Mouse (Mus musculus): Measurements from ENCODE around the gene Olfr1248. TPM values are rescaled to one million over a fixed set of nuclear protein-coding genes. Genes with fewer than 3 reads are reported as not detected.
"Not testable (repeated sequence)": the region's sequence is repeated elsewhere in the genome, so short reads cannot be mapped to it uniquely, and the experiment has no call there.

Olfr1248 gene
- total RNA-seq (2014; rRNA removed; ENCODE audit: low replicate concordance) (not detected in 2 replicates), polyA plus RNA-seq (2015; fragmentation: Nextera tagmentation; extraction: Ambion mirVana) (not detected in 2 replicates)

DNA sequence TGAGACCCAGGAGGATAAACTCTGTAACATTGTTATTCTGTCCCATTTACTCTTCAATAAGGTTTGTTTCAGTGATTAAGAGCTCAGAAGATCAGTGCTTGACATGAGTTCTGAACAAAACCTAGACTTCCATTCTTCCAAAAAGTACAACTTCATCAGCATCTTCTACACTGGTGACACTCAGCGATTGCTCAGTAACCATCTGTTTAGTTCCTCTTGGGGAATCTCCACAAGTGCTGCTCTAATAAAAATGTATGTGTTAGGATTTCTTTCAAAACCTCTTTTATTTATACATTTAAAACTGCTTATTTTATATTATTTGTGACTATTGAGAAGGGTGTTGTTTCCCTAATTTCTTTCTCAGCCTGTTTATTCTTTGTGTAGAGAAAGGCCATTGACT is at the start of gene Olfr1248:
Gene Olfr1248, minus strand, starts transcription at position 101 of the 400 bp plus-strand sequence.
- not testable (repeated sequence) for H3K4me2 ChIP-seq (ENCODE audit: low read depth, low read length); ATAC-seq (ENCODE audit: insufficient read depth, low read depth); H3K36me3 ChIP-seq (replicated peaks; ENCODE audit: control insufficient read depth, insufficient read depth, low read length); H3K4me1 ChIP-seq (ENCODE audit: control insufficient read depth, insufficient read depth); H3K27me3 ChIP-seq (ENCODE audit: control insufficient read depth, insufficient read depth, low read length); H3K9ac ChIP-seq (replicated peaks; ENCODE audit: low read depth, low read length); H3K4me3 ChIP-seq (ENCODE audit: low read depth, low read length); DNase-seq (ENCODE audit: low spot score); H3K9me3 ChIP-seq (replicated peaks; ENCODE audit: control insufficient read depth, low read length); H3K27ac ChIP-seq (ENCODE audit: low read depth)
- WGBS = 87% methylated on average over 1 of the region's 1 CpGs

DNA sequence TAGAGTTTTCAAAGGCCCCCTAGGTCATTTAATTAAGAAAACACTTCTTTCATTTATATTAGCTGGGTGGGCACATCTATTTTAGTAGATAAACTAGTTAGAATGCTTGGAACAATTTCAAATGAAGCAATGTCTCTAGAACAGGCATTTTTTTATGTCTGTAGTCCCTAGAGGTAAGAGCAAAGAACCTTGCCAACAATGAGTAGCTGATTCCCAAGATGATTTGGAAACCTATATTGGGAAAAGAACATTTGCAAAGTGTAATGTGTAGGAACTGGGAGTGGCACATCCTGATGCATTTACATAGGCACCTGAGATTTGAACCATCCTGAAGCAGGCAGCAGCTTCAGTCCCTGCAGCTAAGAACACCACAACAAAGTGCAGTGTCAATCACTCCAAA is 43.3 kb upstream of the Olfr1248 start, which contains the start of gene Olfr1250:
Gene Olfr1250, minus strand, starts transcription at position 101 of the 400 bp plus-strand sequence.
- Histone ChIP-seq H3K4me1 (ENCODE audit: control insufficient read depth, insufficient read depth) (no peaks in the 10 kb centered on the region), H3K4me2 (ENCODE audit: low read depth, low read length) (no peak within 1 kb of the TSS), H3K27me3 (ENCODE audit: control insufficient read depth, insufficient read depth, low read length) (no peaks in the 10 kb centered on the region), H3K36me3 (replicated peaks; ENCODE audit: control insufficient read depth, insufficient read depth, low read length) (no peaks in the 10 kb centered on the region), H3K9ac (replicated peaks; ENCODE audit: low read depth, low read length) (no peak within 1 kb of the TSS), H3K4me3 (ENCODE audit: low read depth, low read length) (no peak within 1 kb of the TSS), H3K27ac (ENCODE audit: low read depth) (no peak within 1 kb of the TSS), H3K9me3 (replicated peaks; ENCODE audit: control insufficient read depth, low read length) (no peaks in the 10 kb centered on the region)
- ATAC-seq (ENCODE audit: insufficient read depth, low read depth) (no peak), DNase-seq (ENCODE audit: low spot score) (no peak)
- no peak for TF ChIP-seq EP300 (IDR thresholded peaks at IDR 0.05; ENCODE audit: low read depth)
- no peak for TF ChIP-seq CTCF (IDR thresholded peaks at IDR 0.05; ENCODE audit: low read depth)

DNA sequence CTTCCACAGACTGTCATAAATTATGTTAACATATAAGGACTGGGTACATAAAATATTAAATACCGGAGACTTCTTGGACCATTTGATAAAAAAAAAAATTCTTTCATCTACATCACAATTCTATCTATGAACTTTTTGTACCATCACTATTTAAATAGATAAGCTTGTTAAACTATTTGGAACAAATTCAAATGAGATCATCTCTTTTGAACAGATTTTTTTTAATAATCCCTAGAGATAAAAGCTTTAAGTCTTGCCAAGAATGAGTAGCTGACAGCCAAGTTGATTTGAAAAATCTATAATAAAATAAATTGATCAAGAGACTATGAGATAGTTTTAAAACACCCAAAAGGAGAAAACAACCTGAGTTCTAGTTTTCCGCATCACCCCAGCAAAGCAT is 16.8 kb upstream of the Olfr1248 start, which contains the start of gene Olfr1249:
Gene Olfr1249, minus strand, starts transcription at position 101 of the 400 bp plus-strand sequence.
- Histone ChIP-seq H3K4me1 (ENCODE audit: control insufficient read depth, insufficient read depth) (no peaks in the 10 kb centered on the region), H3K27me3 (ENCODE audit: control insufficient read depth, insufficient read depth, low read length) (no peaks in the 10 kb centered on the region), H3K4me2 (ENCODE audit: low read depth, low read length) (no peak within 1 kb of the TSS), H3K27ac (ENCODE audit: low read depth) (no peak within 1 kb of the TSS), H3K36me3 (replicated peaks; ENCODE audit: control insufficient read depth, insufficient read depth, low read length) (no peaks in the 10 kb centered on the region), H3K4me3 (ENCODE audit: low read depth, low read length) (no peak within 1 kb of the TSS), H3K9ac (replicated peaks; ENCODE audit: low read depth, low read length) (no peak within 1 kb of the TSS), H3K9me3 (replicated peaks; ENCODE audit: control insufficient read depth, low read length) (no peaks in the 10 kb centered on the region)
- ATAC-seq (ENCODE audit: insufficient read depth, low read depth) (no peak), DNase-seq (ENCODE audit: low spot score) (no peak)
- TF ChIP-seq EP300 (IDR thresholded peaks at IDR 0.05; ENCODE audit: low read depth) (no peak), CTCF (IDR thresholded peaks at IDR 0.05; ENCODE audit: low read depth) (no peak)
- 78% methylated on average over 2 of the region's 2 CpGs for WGBS

GRCm38 (mm10) chr2:89614030-89614429 is 4.0 kb downstream of the Olfr1248 start, which contains the start of gene Olfr1247:
Gene Olfr1247, minus strand, starts transcription at chr2:89614130.
- Histone ChIP-seq H3K27me3 (ENCODE audit: control insufficient read depth, insufficient read depth, low read length) (no peaks in the 10 kb centered on the region), H3K4me2 (ENCODE audit: low read depth, low read length) (no peak within 1 kb of the TSS), H3K4me1 (ENCODE audit: control insufficient read depth, insufficient read depth) (no peaks in the 10 kb centered on the region), H3K9ac (replicated peaks; ENCODE audit: low read depth, low read length) (no peak within 1 kb of the TSS), H3K36me3 (replicated peaks; ENCODE audit: control insufficient read depth, insufficient read depth, low read length) (no peaks in the 10 kb centered on the region), H3K27ac (ENCODE audit: low read depth) (no peak within 1 kb of the TSS), H3K9me3 (replicated peaks; ENCODE audit: control insufficient read depth, low read length) (no peaks in the 10 kb centered on the region), H3K4me3 (ENCODE audit: low read depth, low read length) (no peak within 1 kb of the TSS)
- DNase-seq (ENCODE audit: low spot score) (no peak), ATAC-seq (ENCODE audit: insufficient read depth, low read depth) (no peak)
- 79% methylated on average over 2 of the region's 2 CpGs for WGBS
- TF ChIP-seq CTCF (IDR thresholded peaks at IDR 0.05; ENCODE audit: low read depth) = no peak

GRCm38 (mm10) chr2:89593057-89593456 is 25.0 kb downstream of the Olfr1248 start, which contains the start of gene Olfr1246:
Gene Olfr1246, minus strand, starts transcription at chr2:89593157.
- Histone ChIP-seq H3K4me1 (ENCODE audit: control insufficient read depth, insufficient read depth) (no peaks in the 10 kb centered on the region), H3K36me3 (replicated peaks; ENCODE audit: control insufficient read depth, insufficient read depth, low read length) (no peaks in the 10 kb centered on the region), H3K27me3 (ENCODE audit: control insufficient read depth, insufficient read depth, low read length) (no peaks in the 10 kb centered on the region), H3K4me3 (ENCODE audit: low read depth, low read length) (no peak within 1 kb of the TSS), H3K4me2 (ENCODE audit: low read depth, low read length) (no peak within 1 kb of the TSS), H3K27ac (ENCODE audit: low read depth) (no peak within 1 kb of the TSS), H3K9me3 (replicated peaks; ENCODE audit: control insufficient read depth, low read length) (no peaks in the 10 kb centered on the region), H3K9ac (replicated peaks; ENCODE audit: low read depth, low read length) (no peak within 1 kb of the TSS)
- ATAC-seq (ENCODE audit: insufficient read depth, low read depth) (no peak), DNase-seq (ENCODE audit: low spot score) (no peak)
- 62% methylated on average over 2 of the region's 2 CpGs for WGBS
- TF ChIP-seq EP300 (IDR thresholded peaks at IDR 0.05; ENCODE audit: low read depth) (no peak), CTCF (IDR thresholded peaks at IDR 0.05; ENCODE audit: low read depth) (no peak)

DNA sequence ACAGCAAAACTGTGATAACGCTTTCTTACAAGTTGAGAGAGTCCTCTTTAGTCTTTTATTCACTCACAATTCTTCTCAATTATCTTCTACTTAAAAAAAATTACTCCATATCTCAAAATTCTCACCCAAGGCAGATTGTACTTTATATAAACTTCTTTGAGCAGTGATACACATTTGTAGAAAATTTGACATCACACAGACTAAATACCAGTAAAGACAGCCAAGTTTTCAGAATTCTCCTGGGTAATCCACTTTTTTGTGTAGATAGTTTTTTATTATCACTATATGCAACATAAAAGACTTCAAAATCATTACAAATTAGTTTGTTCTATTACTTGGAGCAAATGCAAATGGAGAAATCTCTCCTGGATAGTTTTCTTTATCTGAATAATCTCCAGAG is 39.7 kb downstream of the Olfr1248 start, which contains the start of gene Olfr1245:
Gene Olfr1245, minus strand, starts transcription at position 101 of the 400 bp plus-strand sequence.
- H3K27me3 ChIP-seq (ENCODE audit: control insufficient read depth, insufficient read depth, low read length) = no peaks in the 10 kb centered on the region
- no peak for TF ChIP-seq EP300 (IDR thresholded peaks at IDR 0.05; ENCODE audit: low read depth)
- no peak for TF ChIP-seq CTCF (IDR thresholded peaks at IDR 0.05; ENCODE audit: low read depth)
- DNase-seq (ENCODE audit: low spot score) (no peak), ATAC-seq (ENCODE audit: insufficient read depth, low read depth) (no peak)
- no peak within 1 kb of the TSS for H3K9ac ChIP-seq (replicated peaks; ENCODE audit: low read depth, low read length)
- no peaks in the 10 kb centered on the region for H3K9me3 ChIP-seq (replicated peaks; ENCODE audit: control insufficient read depth, low read length)
- H3K4me3 ChIP-seq (ENCODE audit: low read depth, low read length) = no peak within 1 kb of the TSS
- WGBS = 67% methylated on average over 1 of the region's 1 CpGs
- no peaks in the 10 kb centered on the region for H3K36me3 ChIP-seq (replicated peaks; ENCODE audit: control insufficient read depth, insufficient read depth, low read length)
- no peaks in the 10 kb centered on the region for H3K4me1 ChIP-seq (ENCODE audit: control insufficient read depth, insufficient read depth)
- H3K27ac ChIP-seq (ENCODE audit: low read depth) = no peak within 1 kb of the TSS
- no peak within 1 kb of the TSS for H3K4me2 ChIP-seq (ENCODE audit: low read depth, low read length)

Other genes with a start within 250 kb of the Olfr1248 start
- gene Olfr1238, start 208.6 kb downstream of the Olfr1248 start, total RNA-seq (2014; rRNA removed; ENCODE audit: low replicate concordance) = not detected in 2 replicates
- gene Olfr1238, start 208.6 kb downstream of the Olfr1248 start, polyA plus RNA-seq (2015; fragmentation: Nextera tagmentation; extraction: Ambion mirVana) = not detected in 2 replicates
- gene Olfr1239, start 197.8 kb downstream of the Olfr1248 start, total RNA-seq (2014; rRNA removed; ENCODE audit: low replicate concordance) = not detected in 2 replicates
- not detected in 2 replicates for gene Olfr1239, start 197.8 kb downstream of the Olfr1248 start, polyA plus RNA-seq (2015; fragmentation: Nextera tagmentation; extraction: Ambion mirVana)
- not detected in 2 replicates for gene Olfr1240, start 175.2 kb downstream of the Olfr1248 start, total RNA-seq (2014; rRNA removed; ENCODE audit: low replicate concordance)
- gene Olfr1240, start 175.2 kb downstream of the Olfr1248 start, polyA plus RNA-seq (2015; fragmentation: Nextera tagmentation; extraction: Ambion mirVana) = not detected in 2 replicates
- not detected in 2 replicates for gene Olfr1241, start 131.1 kb downstream of the Olfr1248 start, total RNA-seq (2014; rRNA removed; ENCODE audit: low replicate concordance)
- not detected in 2 replicates for gene Olfr1241, start 131.1 kb downstream of the Olfr1248 start, polyA plus RNA-seq (2015; fragmentation: Nextera tagmentation; extraction: Ambion mirVana)
- not detected in 2 replicates for gene Olfr1242, start 119.9 kb downstream of the Olfr1248 start, total RNA-seq (2014; rRNA removed; ENCODE audit: low replicate concordance)
- not detected in 2 replicates for gene Olfr1242, start 119.9 kb downstream of the Olfr1248 start, polyA plus RNA-seq (2015; fragmentation: Nextera tagmentation; extraction: Ambion mirVana)
- gene Olfr1243, start 86.8 kb downstream of the Olfr1248 start, total RNA-seq (2014; rRNA removed; ENCODE audit: low replicate concordance) = not detected in 2 replicates
- gene Olfr1243, start 86.8 kb downstream of the Olfr1248 start, polyA plus RNA-seq (2015; fragmentation: Nextera tagmentation; extraction: Ambion mirVana) = not detected in 2 replicates
- gene Olfr1245, start 39.8 kb downstream of the Olfr1248 start, total RNA-seq (2014; rRNA removed; ENCODE audit: low replicate concordance) = not detected in 2 replicates
- gene Olfr1245, start 39.8 kb downstream of the Olfr1248 start, polyA plus RNA-seq (2015; fragmentation: Nextera tagmentation; extraction: Ambion mirVana) = not detected in 2 replicates
- not detected in 2 replicates for gene Olfr1246, start 25.1 kb downstream of the Olfr1248 start, total RNA-seq (2014; rRNA removed; ENCODE audit: low replicate concordance)
- gene Olfr1246, start 25.1 kb downstream of the Olfr1248 start, polyA plus RNA-seq (2015; fragmentation: Nextera tagmentation; extraction: Ambion mirVana) = not detected in 2 replicates
- not detected in 2 replicates for gene Olfr1247, start 4.1 kb downstream of the Olfr1248 start, total RNA-seq (2014; rRNA removed; ENCODE audit: low replicate concordance)
- not detected in 2 replicates for gene Olfr1247, start 4.1 kb downstream of the Olfr1248 start, polyA plus RNA-seq (2015; fragmentation: Nextera tagmentation; extraction: Ambion mirVana)
- not detected in 2 replicates for gene Olfr1249, start 16.7 kb upstream of the Olfr1248 start, total RNA-seq (2014; rRNA removed; ENCODE audit: low replicate concordance)
- not detected in 2 replicates for gene Olfr1249, start 16.7 kb upstream of the Olfr1248 start, polyA plus RNA-seq (2015; fragmentation: Nextera tagmentation; extraction: Ambion mirVana)
- gene Olfr1250, start 43.2 kb upstream of the Olfr1248 start, total RNA-seq (2014; rRNA removed; ENCODE audit: low replicate concordance) = not detected in 2 replicates
- gene Olfr1250, start 43.2 kb upstream of the Olfr1248 start, polyA plus RNA-seq (2015; fragmentation: Nextera tagmentation; extraction: Ambion mirVana) = not detected in 2 replicates
- gene Olfr1251, start 53.7 kb upstream of the Olfr1248 start, total RNA-seq (2014; rRNA removed; ENCODE audit: low replicate concordance) = not detected in 2 replicates
- not detected in 2 replicates for gene Olfr1251, start 53.7 kb upstream of the Olfr1248 start, polyA plus RNA-seq (2015; fragmentation: Nextera tagmentation; extraction: Ambion mirVana)
- not detected in 2 replicates for gene Olfr1252, start 106.8 kb upstream of the Olfr1248 start, total RNA-seq (2014; rRNA removed; ENCODE audit: low replicate concordance)
- gene Olfr1252, start 106.8 kb upstream of the Olfr1248 start, polyA plus RNA-seq (2015; fragmentation: Nextera tagmentation; extraction: Ambion mirVana) = not detected in 2 replicates
- not detected in 2 replicates for gene Olfr1253, start 138.8 kb upstream of the Olfr1248 start, total RNA-seq (2014; rRNA removed; ENCODE audit: low replicate concordance)
- not detected in 2 replicates for gene Olfr1253, start 138.8 kb upstream of the Olfr1248 start, polyA plus RNA-seq (2015; fragmentation: Nextera tagmentation; extraction: Ambion mirVana)
- gene Olfr1254, start 175.4 kb upstream of the Olfr1248 start, total RNA-seq (2014; rRNA removed; ENCODE audit: low replicate concordance) = not detected in 2 replicates
- not detected in 2 replicates for gene Olfr1254, start 175.4 kb upstream of the Olfr1248 start, polyA plus RNA-seq (2015; fragmentation: Nextera tagmentation; extraction: Ambion mirVana)
- not detected in 2 replicates for gene Olfr1255, start 193.8 kb upstream of the Olfr1248 start, total RNA-seq (2014; rRNA removed; ENCODE audit: low replicate concordance)
- gene Olfr1255, start 193.8 kb upstream of the Olfr1248 start, polyA plus RNA-seq (2015; fragmentation: Nextera tagmentation; extraction: Ambion mirVana) = not detected in 2 replicates
- gene Olfr1256, start 223.3 kb upstream of the Olfr1248 start, total RNA-seq (2014; rRNA removed; ENCODE audit: low replicate concordance) = not detected in 2 replicates
- gene Olfr1256, start 223.3 kb upstream of the Olfr1248 start, polyA plus RNA-seq (2015; fragmentation: Nextera tagmentation; extraction: Ambion mirVana) = not detected in 2 replicates
- not detected in 2 replicates for gene Olfr48, start 230.0 kb upstream of the Olfr1248 start, total RNA-seq (2014; rRNA removed; ENCODE audit: low replicate concordance)
- not detected in 2 replicates for gene Olfr48, start 230.0 kb upstream of the Olfr1248 start, polyA plus RNA-seq (2015; fragmentation: Nextera tagmentation; extraction: Ambion mirVana)

All from heart, postnatal 0 days (tissue).